Mouse (Mus musculus): Measurements from ENCODE around the gene Slc17a4. TPM values are rescaled to one million over a fixed set of nuclear protein-coding genes. Genes with fewer than 3 reads are reported as not detected.

The Slc17a4 gene
- polyA plus RNA-seq, 1 experiment from 2014 or later = not detected

DNA sequence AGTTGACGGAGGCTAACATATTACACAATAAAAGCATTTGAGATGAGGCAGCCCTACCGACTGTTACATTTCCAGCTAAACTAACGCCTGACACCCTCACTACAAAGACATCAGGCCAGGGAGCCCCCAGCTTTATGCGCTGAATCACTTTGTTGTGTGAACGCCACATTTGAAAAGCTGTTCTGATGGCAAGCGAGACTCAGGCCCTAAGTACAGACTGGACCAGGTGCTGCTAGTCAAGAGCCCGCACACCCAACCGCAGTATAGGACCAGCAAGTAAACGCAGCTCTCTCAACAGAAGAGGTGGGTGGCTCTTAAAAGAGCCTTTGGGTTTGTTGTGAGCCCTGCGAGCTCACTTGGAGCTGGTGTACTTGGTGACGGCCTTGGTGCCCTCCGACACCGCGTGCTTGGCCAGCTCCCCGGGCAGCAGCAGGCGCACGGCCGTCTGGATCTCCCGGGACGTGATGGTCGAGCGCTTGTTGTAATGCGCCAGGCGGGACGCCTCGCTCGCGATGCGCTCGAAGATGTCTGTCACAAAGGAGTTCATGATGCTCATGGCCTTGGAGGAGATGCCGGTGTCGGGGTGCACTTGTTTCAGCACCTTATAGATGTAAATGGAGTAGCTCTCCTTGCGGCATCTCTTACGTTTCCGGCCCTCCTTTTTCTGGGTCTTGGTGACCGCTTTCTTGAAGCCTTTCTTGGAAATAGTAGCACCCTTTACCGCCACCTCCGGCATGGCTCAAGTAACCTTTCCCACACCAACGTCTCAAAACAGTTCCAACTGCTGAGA is 18.8 kb upstream of the Slc17a4 start, which contains the start of gene Hist1h2ba:
TSS of gene Hist1h2ba (minus strand) at position 736 of the 790 bp plus-strand sequence.
- H3K27ac ChIP-seq (ENCODE audit: low read length) = no peak within 1 kb of the TSS
- H3K4me3 ChIP-seq (ENCODE audit: low read depth, low read length) = no peak within 1 kb of the TSS
- H3K9me3 ChIP-seq (replicated peaks; ENCODE audit: control insufficient read depth, low read length, poor library complexity, severe bottlenecking) = no peaks in the 10 kb centered on the region
- H3K4me2 ChIP-seq (ENCODE audit: low read length) = no peak within 1 kb of the TSS
- no peak within 1 kb of the TSS for H3K9ac ChIP-seq (ENCODE audit: low read depth, low read length)
- ATAC-seq = no peak
- no peaks in the 10 kb centered on the region for H3K36me3 ChIP-seq (ENCODE audit: control insufficient read depth, insufficient read depth, low read length)
- no peaks in the 10 kb centered on the region for H3K27me3 ChIP-seq (ENCODE audit: control insufficient read depth, insufficient read depth, low read depth, low read length)
- no peaks in the 10 kb centered on the region for H3K4me1 ChIP-seq (ENCODE audit: control insufficient read depth, insufficient read depth, low read length)
- 95% methylated on average over 34 of the region's 39 CpGs for WGBS

DNA sequence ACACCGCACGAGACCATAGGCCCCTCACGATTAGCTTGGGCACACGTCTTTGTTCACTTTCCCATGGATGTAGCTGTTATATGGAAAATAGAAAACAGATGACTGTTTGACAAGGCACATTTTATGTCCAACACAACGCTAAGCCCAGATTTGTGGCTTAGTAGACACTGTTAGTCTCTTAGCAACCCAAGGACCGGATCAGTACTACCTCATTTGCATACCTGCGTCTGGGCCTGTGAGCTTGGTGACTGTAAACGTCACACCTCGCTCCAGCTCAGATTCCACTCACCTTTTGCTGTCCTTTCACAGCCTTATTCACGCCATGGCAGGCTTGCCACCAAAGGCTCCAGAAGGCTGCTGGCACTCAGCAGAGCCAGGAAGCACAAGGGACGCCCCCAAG is 16.1 kb upstream of the Slc17a4 start:
- Histone ChIP-seq H3K36me3 (ENCODE audit: control insufficient read depth, insufficient read depth, low read length) (no peaks in the 10 kb centered on the region), H3K27me3 (ENCODE audit: control insufficient read depth, insufficient read depth, low read depth, low read length) (no peaks in the 10 kb centered on the region), H3K9me3 (replicated peaks; ENCODE audit: control insufficient read depth, low read length, poor library complexity, severe bottlenecking) (no peaks in the 10 kb centered on the region), H3K27ac (ENCODE audit: low read length) (no peak overlapping the region), H3K4me1 (ENCODE audit: control insufficient read depth, insufficient read depth, low read length) (no peaks in the 10 kb centered on the region), H3K9ac (ENCODE audit: low read depth, low read length) (no peak overlapping the region), H3K4me3 (ENCODE audit: low read depth, low read length) (no peak overlapping the region), H3K4me2 (ENCODE audit: low read length) (no peak overlapping the region)
- 75% methylated on average over 11 of the region's 11 CpGs for WGBS
- ATAC-seq = no peak

DNA sequence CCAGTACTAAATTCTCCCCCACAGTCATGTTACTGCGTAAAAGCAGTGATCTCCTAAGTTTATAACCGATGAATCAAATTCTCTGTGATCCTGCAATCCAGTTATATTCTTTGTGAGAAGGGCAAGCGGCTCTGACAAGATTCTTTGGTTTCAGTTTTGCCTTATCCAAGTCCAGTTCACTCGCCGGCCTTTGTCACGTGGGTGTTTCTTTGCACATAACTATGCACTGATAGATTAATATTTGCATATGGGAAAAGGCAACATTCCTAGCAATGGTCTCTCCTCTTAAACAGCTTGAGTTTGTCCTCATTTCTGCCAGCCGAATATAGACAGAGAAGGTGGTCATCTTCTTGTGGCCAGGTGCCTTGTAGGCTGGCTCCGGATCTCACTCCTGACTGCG is 15.7 kb upstream of the Slc17a4 start:
- Histone ChIP-seq H3K27ac (ENCODE audit: low read length) (no peak overlapping the region), H3K9me3 (replicated peaks; ENCODE audit: control insufficient read depth, low read length, poor library complexity, severe bottlenecking) (no peaks in the 10 kb centered on the region), H3K4me2 (ENCODE audit: low read length) (no peak overlapping the region), H3K36me3 (ENCODE audit: control insufficient read depth, insufficient read depth, low read length) (no peaks in the 10 kb centered on the region), H3K4me1 (ENCODE audit: control insufficient read depth, insufficient read depth, low read length) (no peaks in the 10 kb centered on the region), H3K9ac (ENCODE audit: low read depth, low read length) (no peak overlapping the region), H3K27me3 (ENCODE audit: control insufficient read depth, insufficient read depth, low read depth, low read length) (no peaks in the 10 kb centered on the region), H3K4me3 (ENCODE audit: low read depth, low read length) (no peak overlapping the region)
- WGBS = 91% methylated on average over 9 of the region's 9 CpGs
- ATAC-seq = no peak

DNA sequence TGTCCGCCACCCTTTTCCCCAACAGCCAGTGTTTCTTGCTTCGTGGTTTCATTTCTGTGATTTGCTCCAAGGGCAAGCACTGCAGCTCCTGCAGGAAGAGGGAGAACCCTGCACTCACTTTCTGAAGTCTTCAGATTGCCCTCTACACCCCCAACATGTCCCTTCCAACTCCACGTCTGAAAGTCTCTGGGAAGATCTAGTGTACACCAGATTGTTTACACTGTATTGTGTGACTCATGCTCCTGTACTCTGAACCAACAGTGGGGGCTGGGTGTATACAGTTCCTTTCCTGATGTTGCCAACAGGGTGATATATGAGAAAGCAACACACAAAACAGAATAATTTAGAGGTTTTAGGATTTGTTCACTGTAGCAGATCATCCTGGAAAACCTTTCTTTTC is 13.8 kb upstream of the Slc17a4 start:
- 67% methylated on average over 3 of the region's 3 CpGs for WGBS
- H3K27me3 ChIP-seq (ENCODE audit: control insufficient read depth, insufficient read depth, low read depth, low read length) = no peaks in the 10 kb centered on the region

DNA sequence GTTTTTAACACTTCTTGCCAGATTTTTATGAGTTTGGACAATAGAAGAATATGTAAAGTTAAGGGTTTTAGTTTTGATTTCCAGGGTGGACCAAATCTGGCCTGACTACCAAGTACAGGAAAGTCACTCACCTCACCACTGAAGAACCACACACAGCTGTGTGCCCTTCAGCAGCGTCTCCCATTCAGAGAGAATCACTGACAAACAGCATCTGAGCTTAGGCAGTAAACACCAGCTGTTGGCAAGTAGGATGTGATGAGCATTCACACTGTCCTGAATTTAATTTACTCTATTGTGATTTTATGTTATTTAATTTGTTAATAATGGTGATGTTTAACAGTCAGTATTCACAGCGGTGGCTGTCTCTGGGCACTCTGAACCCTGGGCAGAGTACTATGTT is 11.0 kb upstream of the Slc17a4 start:
- no peak overlapping the region for H3K4me3 ChIP-seq (ENCODE audit: low read depth, low read length)
- no peak overlapping the region for H3K27ac ChIP-seq (ENCODE audit: low read length)
- no peaks in the 10 kb centered on the region for H3K36me3 ChIP-seq (ENCODE audit: control insufficient read depth, insufficient read depth, low read length)
- no peak for ATAC-seq
- 74% methylated on average over 2 of the region's 2 CpGs for WGBS
- no peaks in the 10 kb centered on the region for H3K27me3 ChIP-seq (ENCODE audit: control insufficient read depth, insufficient read depth, low read depth, low read length)
- H3K4me2 ChIP-seq (ENCODE audit: low read length) = no peak overlapping the region
- no peak overlapping the region for H3K9ac ChIP-seq (ENCODE audit: low read depth, low read length)
- H3K9me3 ChIP-seq (replicated peaks; ENCODE audit: control insufficient read depth, low read length, poor library complexity, severe bottlenecking) = no peaks in the 10 kb centered on the region
- H3K4me1 ChIP-seq (ENCODE audit: control insufficient read depth, insufficient read depth, low read length) = no peaks in the 10 kb centered on the region

More for the DNA sequence above, 13.8 kb upstream of the Slc17a4 start:
- Histone ChIP-seq H3K4me3 (ENCODE audit: low read depth, low read length) (no peak overlapping the region), H3K36me3 (ENCODE audit: control insufficient read depth, insufficient read depth, low read length) (no peaks in the 10 kb centered on the region), H3K9me3 (replicated peaks; ENCODE audit: control insufficient read depth, low read length, poor library complexity, severe bottlenecking) (no peaks in the 10 kb centered on the region), H3K27ac (ENCODE audit: low read length) (no peak overlapping the region), H3K4me2 (ENCODE audit: low read length) (no peak overlapping the region), H3K9ac (ENCODE audit: low read depth, low read length) (no peak overlapping the region), H3K4me1 (ENCODE audit: control insufficient read depth, insufficient read depth, low read length) (no peaks in the 10 kb centered on the region)
- no peak for ATAC-seq

DNA sequence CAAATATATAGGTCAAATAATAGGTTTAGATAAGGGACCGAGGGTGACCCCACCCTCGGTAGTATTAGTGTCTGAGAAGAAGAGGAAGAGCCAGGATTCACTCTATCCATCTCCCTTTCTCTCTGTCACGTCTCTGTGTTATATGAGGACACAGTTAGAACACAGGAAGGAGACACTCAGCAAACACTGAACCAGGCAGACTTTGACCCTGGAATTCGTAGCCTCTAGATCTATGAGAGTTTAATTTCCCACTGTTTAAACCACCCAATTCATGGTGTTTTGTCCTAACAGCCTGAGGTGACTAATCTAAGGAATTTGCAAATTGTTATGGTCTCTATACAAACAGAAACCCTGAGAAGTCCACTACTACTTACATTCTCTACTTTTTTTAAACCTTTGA is 2.9 kb upstream of the Slc17a4 start:
- 89% methylated on average over 4 of the region's 4 CpGs for WGBS
- no peaks in the 10 kb centered on the region for H3K9me3 ChIP-seq (replicated peaks; ENCODE audit: control insufficient read depth, low read length, poor library complexity, severe bottlenecking)
- no peak overlapping the region for H3K9ac ChIP-seq (ENCODE audit: low read depth, low read length)
- no peak overlapping the region for H3K4me2 ChIP-seq (ENCODE audit: low read length)
- no peak for ATAC-seq
- no peaks in the 10 kb centered on the region for H3K36me3 ChIP-seq (ENCODE audit: control insufficient read depth, insufficient read depth, low read length)
- no peak overlapping the region for H3K27ac ChIP-seq (ENCODE audit: low read length)
- H3K4me3 ChIP-seq (ENCODE audit: low read depth, low read length) = no peak overlapping the region
- H3K27me3 ChIP-seq (ENCODE audit: control insufficient read depth, insufficient read depth, low read depth, low read length) = no peaks in the 10 kb centered on the region
- H3K4me1 ChIP-seq (ENCODE audit: control insufficient read depth, insufficient read depth, low read length) = no peaks in the 10 kb centered on the region

DNA sequence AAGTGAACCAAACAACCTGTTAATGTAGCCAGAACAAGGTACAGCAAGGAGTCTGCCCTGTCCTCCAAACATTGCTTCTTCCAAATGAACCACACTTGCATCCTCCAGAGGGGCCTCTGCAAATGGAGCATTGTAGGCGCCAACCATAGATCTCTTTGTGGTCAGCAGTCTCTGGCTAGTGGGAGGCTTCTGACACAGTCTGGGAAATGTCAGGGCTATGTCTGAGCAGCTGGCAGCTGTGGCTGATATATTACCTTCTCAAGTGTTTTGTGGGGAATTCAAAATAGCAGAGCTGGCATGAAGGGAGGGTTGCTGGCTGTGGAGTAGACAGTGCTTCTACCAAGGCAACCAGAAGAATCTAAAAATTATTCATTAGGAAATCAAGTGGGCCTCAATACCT is 1.3 kb upstream of the Slc17a4 start:
- H3K27ac ChIP-seq (ENCODE audit: low read length) = no peak overlapping the region
- H3K9ac ChIP-seq (ENCODE audit: low read depth, low read length) = no peak overlapping the region
- H3K9me3 ChIP-seq (replicated peaks; ENCODE audit: control insufficient read depth, low read length, poor library complexity, severe bottlenecking) = no peaks in the 10 kb centered on the region
- H3K36me3 ChIP-seq (ENCODE audit: control insufficient read depth, insufficient read depth, low read length) = no peaks in the 10 kb centered on the region
- ATAC-seq = no peak
- H3K4me1 ChIP-seq (ENCODE audit: control insufficient read depth, insufficient read depth, low read length) = no peaks in the 10 kb centered on the region
- H3K4me3 ChIP-seq (ENCODE audit: low read depth, low read length) = no peak overlapping the region
- H3K4me2 ChIP-seq (ENCODE audit: low read length) = no peak overlapping the region
- H3K27me3 ChIP-seq (ENCODE audit: control insufficient read depth, insufficient read depth, low read depth, low read length) = no peaks in the 10 kb centered on the region
- WGBS = 90% methylated on average over 1 of the region's 1 CpGs

DNA sequence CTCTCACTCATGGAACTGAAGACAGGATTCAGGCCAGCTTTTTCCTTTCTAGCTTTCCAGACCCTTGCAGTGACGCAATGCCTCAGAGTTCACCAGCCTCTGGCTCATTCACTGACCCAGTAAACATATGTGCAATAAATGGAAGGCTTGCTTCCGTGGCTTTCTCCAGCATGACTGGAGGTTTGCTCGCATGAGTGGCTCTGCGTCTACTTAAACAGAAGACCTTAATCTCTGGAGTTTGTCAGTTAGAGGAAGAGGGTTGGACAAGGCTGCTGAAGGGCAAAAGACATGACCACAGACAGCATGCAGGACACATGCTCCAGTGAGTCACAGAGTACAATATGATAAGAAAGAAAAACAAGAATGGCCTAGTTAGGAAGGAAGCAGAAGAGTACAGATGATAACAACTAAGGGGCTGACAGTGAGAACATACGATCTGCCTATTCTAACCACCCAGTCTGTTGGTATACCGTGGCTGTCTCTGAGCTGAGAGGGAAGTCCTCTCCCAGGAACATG is 960 bp downstream of the Slc17a4 start:
- Histone ChIP-seq H3K9ac (ENCODE audit: low read depth, low read length) (no peak overlapping the region), H3K27ac (ENCODE audit: low read length) (no peak overlapping the region), H3K4me1 (ENCODE audit: control insufficient read depth, insufficient read depth, low read length) (no peaks in the 10 kb centered on the region), H3K27me3 (ENCODE audit: control insufficient read depth, insufficient read depth, low read depth, low read length) (no peaks in the 10 kb centered on the region), H3K9me3 (replicated peaks; ENCODE audit: control insufficient read depth, low read length, poor library complexity, severe bottlenecking) (no peaks in the 10 kb centered on the region), H3K4me2 (ENCODE audit: low read length) (no peak overlapping the region), H3K36me3 (ENCODE audit: control insufficient read depth, insufficient read depth, low read length) (no peaks in the 10 kb centered on the region), H3K4me3 (ENCODE audit: low read depth, low read length) (no peak overlapping the region)
- no peak for ATAC-seq
- WGBS = 43% methylated on average over 6 of the region's 6 CpGs

DNA sequence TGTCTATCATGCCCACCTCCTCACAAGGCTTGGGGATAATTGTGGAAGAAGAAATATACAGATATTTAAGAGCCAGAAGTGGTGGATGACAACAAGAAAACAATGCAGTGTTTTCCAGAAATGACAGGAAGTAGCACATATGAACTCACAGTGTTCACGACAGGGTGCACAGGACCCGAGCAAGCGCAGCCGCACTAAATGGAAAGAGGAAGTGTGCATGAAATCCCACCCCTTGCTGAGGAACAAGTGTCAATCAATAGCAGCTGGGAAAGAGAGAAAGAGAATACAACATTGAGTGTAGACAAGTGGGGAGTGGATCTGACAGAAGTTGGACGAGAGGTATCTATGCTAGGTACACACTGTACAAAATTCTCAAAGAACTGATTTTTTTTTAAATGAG is 3.5 kb downstream of the Slc17a4 start:
- 86% methylated on average over 5 of the region's 5 CpGs for WGBS

More for the DNA sequence above, 3.5 kb downstream of the Slc17a4 start:
- Histone ChIP-seq H3K27ac (ENCODE audit: low read length) (no peak overlapping the region), H3K27me3 (ENCODE audit: control insufficient read depth, insufficient read depth, low read depth, low read length) (no peaks in the 10 kb centered on the region), H3K9ac (ENCODE audit: low read depth, low read length) (no peak overlapping the region), H3K4me2 (ENCODE audit: low read length) (no peak overlapping the region), H3K4me1 (ENCODE audit: control insufficient read depth, insufficient read depth, low read length) (no peaks in the 10 kb centered on the region), H3K4me3 (ENCODE audit: low read depth, low read length) (no peak overlapping the region), H3K36me3 (ENCODE audit: control insufficient read depth, insufficient read depth, low read length) (no peaks in the 10 kb centered on the region), H3K9me3 (replicated peaks; ENCODE audit: control insufficient read depth, low read length, poor library complexity, severe bottlenecking) (no peaks in the 10 kb centered on the region)
- ATAC-seq = no peak

Measured in midbrain, embryonic 16.5 days (tissue).